16 mouse cellular contexts compared by ENCODE assay signal in the genomic region with DNA sequence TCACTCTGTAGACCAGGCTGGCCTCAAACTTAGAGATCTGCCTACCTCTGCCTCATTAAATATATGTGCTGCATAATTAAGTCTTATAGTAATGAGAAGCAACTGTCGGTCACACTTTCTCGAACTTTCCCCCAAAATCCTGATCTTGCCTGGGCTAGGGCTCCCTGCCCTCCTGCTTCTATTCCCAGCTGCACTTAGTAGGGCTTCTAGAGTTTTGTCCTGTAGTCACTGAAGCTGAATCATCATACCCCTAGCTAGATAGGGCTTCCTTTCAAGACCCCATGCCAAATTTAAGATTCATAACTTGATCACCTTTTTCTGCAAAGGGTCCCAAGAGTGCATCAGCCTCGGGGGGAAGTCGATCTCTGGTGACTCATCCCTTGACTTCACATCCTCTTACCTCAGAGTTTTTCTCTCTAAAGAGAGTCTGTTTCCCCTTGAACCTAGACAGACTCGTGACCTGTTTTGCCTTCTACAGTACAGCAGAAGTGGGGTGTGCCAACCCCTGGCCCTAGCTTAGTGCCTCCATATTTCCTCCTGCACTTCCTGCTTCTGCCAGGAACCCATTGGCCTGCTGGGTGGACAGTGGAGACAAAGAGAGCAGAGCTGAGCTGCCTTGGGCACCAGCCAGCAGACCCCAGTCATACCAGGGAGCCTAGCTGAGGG. TPM values are rescaled to one million over a fixed set of nuclear protein-coding genes. Genes with fewer than 3 reads are reported as not detected.
DNase-seq lines count a peak whose midpoint lies in the region; ATAC-seq and TF ChIP-seq lines count a peak whose summit lies in the region.
"Had no signal": no experiment of that assay in that cellular context is flagged by ENCODE, and none has a peak within 500 bp of the region (broad histone marks: within the 10 kb centered on the region; RNA-seq: fewer than 3 reads in every experiment).

No protein-coding gene starts in this region.

- no peaks in the 10 kb centered on the region for H3K4me1 ChIP-seq in lung, postnatal 0 days (ENCODE audit: insufficient read depth, low read depth, low read length)
- H3K4me1 ChIP-seq in bone marrow, adult 2 months (ENCODE audit: control insufficient read depth, insufficient read depth, low read length) = peaks cover 5% of the 10 kb centered on the region
- H3K4me1 ChIP-seq: forebrain, embryonic 15.5 days; midbrain, embryonic 12.5 days; neural tube, embryonic 15.5 days had no signal

- no peak for TF ChIP-seq POLR2A in bone marrow, adult 2 months (IDR thresholded peaks at IDR 0.05; ENCODE audit: borderline replicate concordance, control insufficient read depth, low read depth, low read length)

- H3K9me3 ChIP-seq in lung, postnatal 0 days (ENCODE audit: low read length) = no peaks in the 10 kb centered on the region
- H3K9me3 ChIP-seq: forebrain, embryonic 15.5 days; midbrain, embryonic 12.5 days; neural tube, embryonic 15.5 days had no signal

- TF ChIP-seq CTCF in lung, postnatal 0 days (IDR thresholded peaks at IDR 0.05) = no peak
- no peak for TF ChIP-seq CTCF in bone marrow, adult 2 months (IDR thresholded peaks at IDR 0.05; ENCODE audit: control insufficient read depth, insufficient read depth, low read length)

- peak; percentile 57 for ATAC-seq in lung, postnatal 0 days
- ATAC-seq in megakaryocyte progenitor cell, adult 5-6 weeks (replicated peaks; ENCODE audit: poor library complexity) = peak; percentile 91
- ATAC-seq: forebrain, embryonic 15.5 days had no signal

- intact Hi-C loops in left cerebral cortex, postnatal 4 days (cut with DNase I) = no loop called here

- no peak overlapping the region for H3K9ac ChIP-seq in lung, postnatal 0 days (replicated peaks; ENCODE audit: low read depth)
- H3K9ac ChIP-seq: forebrain, embryonic 15.5 days; midbrain, embryonic 12.5 days; neural tube, embryonic 15.5 days had no signal

- TF ChIP-seq EP300 in lung, postnatal 0 days (IDR thresholded peaks at IDR 0.05) = 0 out of 2 replicates have a peak, but pooled peaks have one; percentile 8

- H3K36me3 ChIP-seq in lung, postnatal 0 days (ENCODE audit: insufficient read depth, low read length) = no peaks in the 10 kb centered on the region
- H3K36me3 ChIP-seq: forebrain, embryonic 15.5 days; midbrain, embryonic 12.5 days; neural tube, embryonic 15.5 days had no signal

- DNase-seq in lung, postnatal 0 days (ENCODE audit: low spot score) = peak; percentile 52
- no peak for DNase-seq in lung, adult 18-20 months
- DNase-seq in B cell, adult 2 months = peak; percentile 46 to 48
- no peak for DNase-seq in cerebellum, adult 9-11 months
- DNase-seq in frontal cortex, postnatal 25 days (ENCODE audit: low spot score in 2 of 2) = no peak
- DNase-seq in left cerebral cortex, postnatal 4 days = no peak
- DNase-seq: cerebellum, adult 11-12 months; heart, adult 18-20 months; heart, postnatal 10 days; kidney, postnatal 36 days; lung, adult 2 months had no signal

- WGBS in lung, postnatal 0 days = 67% methylated on average over 5 of the region's 5 CpGs
- 27% methylated on average over 5 of the region's 5 CpGs for WGBS in bone marrow, adult 2 months

- H3K27me3 ChIP-seq in lung, postnatal 0 days (replicated peaks; ENCODE audit: insufficient read depth, low read length) = no peaks in the 10 kb centered on the region
- H3K27me3 ChIP-seq: forebrain, embryonic 15.5 days; midbrain, embryonic 12.5 days; neural tube, embryonic 15.5 days had no signal

- no peak overlapping the region for H3K27ac ChIP-seq in lung, postnatal 0 days (ENCODE audit: low read length)
- peak overlapping the region; percentile 94 for H3K27ac ChIP-seq in bone marrow, adult 2 months (ENCODE audit: control insufficient read depth, insufficient read depth, low read depth, low read length, poor library complexity)
- H3K27ac ChIP-seq: forebrain, embryonic 15.5 days; midbrain, embryonic 12.5 days; neural tube, embryonic 15.5 days had no signal

- no peak overlapping the region for H3K4me2 ChIP-seq in lung, postnatal 0 days (replicated peaks; ENCODE audit: low read depth, low read length)
- H3K4me2 ChIP-seq: forebrain, embryonic 15.5 days; midbrain, embryonic 12.5 days; neural tube, embryonic 15.5 days had no signal

- no peak overlapping the region for H3K4me3 ChIP-seq in lung, postnatal 0 days (ENCODE audit: low read depth, low read length)
- no peak overlapping the region for H3K4me3 ChIP-seq in bone marrow, adult 2 months (replicated peaks; ENCODE audit: control insufficient read depth, low read depth, low read length)
- H3K4me3 ChIP-seq: forebrain, embryonic 15.5 days; midbrain, embryonic 12.5 days; neural tube, embryonic 15.5 days had no signal

RNA-seq across cellular contexts. Expression of a gene that starts 4.9 kb away (rescaled TPM):
- polyA plus RNA-seq in lung, postnatal 0 days (2015; fragmentation: Nextera tagmentation; extraction: Ambion mirVana) = 12.7 and 13.1 TPM in 2 replicates
- 39.9 and 79.7 TPM in 2 replicates for polyA plus RNA-seq in bone marrow, adult 2 months (2011; ENCODE audit: insufficient read depth, insufficient read length, low replicate concordance, missing spikeins)
- 2.1 and 2.3 TPM in 2 replicates for total RNA-seq in megakaryocyte progenitor cell, adult 5-6 weeks (2015)
- 1.6 and 1.8 TPM in 2 replicates for total RNA-seq in megakaryocyte progenitor cell, adult 5-6 weeks (2017)
- total RNA-seq in left cerebral cortex, postnatal 4 days (2021) = under 1 TPM; 0.30 to 0.48 TPM
- polyA plus RNA-seq: forebrain, embryonic 15.5 days had no signal

RNA-seq across cellular contexts. Expression of a gene that starts 24.4 kb away (rescaled TPM):
- 56.9 and 71.2 TPM in 2 replicates for polyA plus RNA-seq in lung, postnatal 0 days (2015; fragmentation: Nextera tagmentation; extraction: Ambion mirVana)
- polyA plus RNA-seq in bone marrow, adult 2 months (2011; ENCODE audit: insufficient read depth, insufficient read length, low replicate concordance, missing spikeins) = 21.9 and 51.0 TPM in 2 replicates
- total RNA-seq in megakaryocyte progenitor cell, adult 5-6 weeks (2015) = 51.4 TPM in 2 replicates
- total RNA-seq in megakaryocyte progenitor cell, adult 5-6 weeks (2017) = 44.7 and 49.4 TPM in 2 replicates
- total RNA-seq in left cerebral cortex, postnatal 4 days (2021) = 10 to 100 TPM; 38.7 to 41.3 TPM

RNA-seq across cellular contexts. Expression of a gene that starts 47.5 kb away (rescaled TPM):
- polyA plus RNA-seq in lung, postnatal 0 days (2015; fragmentation: Nextera tagmentation; extraction: Ambion mirVana) = 0.56 and 0.85 TPM in 2 replicates
- 5.3 and 11.6 TPM in 2 replicates for polyA plus RNA-seq in bone marrow, adult 2 months (2011; ENCODE audit: insufficient read depth, insufficient read length, low replicate concordance, missing spikeins)
- 4.6 and 9.6 TPM in 2 replicates for total RNA-seq in megakaryocyte progenitor cell, adult 5-6 weeks (2015)
- 8.5 and 13.9 TPM in 2 replicates for total RNA-seq in megakaryocyte progenitor cell, adult 5-6 weeks (2017)
- under 1 TPM; 0.38 to 0.68 TPM for total RNA-seq in left cerebral cortex, postnatal 4 days (2021)

RNA-seq across cellular contexts. Expression of a gene that starts 48.6 kb away (rescaled TPM):
- polyA plus RNA-seq in lung, postnatal 0 days (2015; fragmentation: Nextera tagmentation; extraction: Ambion mirVana) = 9.6 and 10.5 TPM in 2 replicates
- polyA plus RNA-seq in bone marrow, adult 2 months (2011; ENCODE audit: insufficient read depth, insufficient read length, low replicate concordance, missing spikeins) = 3.1 and 5.8 TPM in 2 replicates
- 7.8 and 8.3 TPM in 2 replicates for total RNA-seq in megakaryocyte progenitor cell, adult 5-6 weeks (2015)
- total RNA-seq in megakaryocyte progenitor cell, adult 5-6 weeks (2017) = 2.4 and 8.2 TPM in 2 replicates
- 10 to 100 TPM; 18.1 to 18.2 TPM for total RNA-seq in left cerebral cortex, postnatal 4 days (2021)

RNA-seq across cellular contexts. Expression of a gene that starts 48.9 kb away (rescaled TPM):
- polyA plus RNA-seq in lung, postnatal 0 days (2015; fragmentation: Nextera tagmentation; extraction: Ambion mirVana) = 30.3 and 30.8 TPM in 2 replicates
- 19.4 and 24.2 TPM in 2 replicates for polyA plus RNA-seq in bone marrow, adult 2 months (2011; ENCODE audit: insufficient read depth, insufficient read length, low replicate concordance, missing spikeins)
- 17.4 and 17.8 TPM in 2 replicates for total RNA-seq in megakaryocyte progenitor cell, adult 5-6 weeks (2015)
- total RNA-seq in megakaryocyte progenitor cell, adult 5-6 weeks (2017) = 20.2 and 25.5 TPM in 2 replicates
- total RNA-seq in left cerebral cortex, postnatal 4 days (2021) = 10 to 100 TPM; 12.5 to 15.6 TPM

Comparison
In these comparisons a context has a peak if more than half of its experiments do, and no peak if none do; other contexts are left out.
1. DNase-seq: peak in lung, postnatal 0 days (single experiment) and B cell, adult 2 months (2 of 2); none in lung, adult 18-20 months (0 of 2), cerebellum, adult 9-11 months (single experiment), frontal cortex, postnatal 25 days (0 of 2) and left cerebral cortex, postnatal 4 days (single experiment).